Mouse (Mus musculus): Measurements from ENCODE around the gene Wdr89. TPM values are rescaled to one million over a fixed set of nuclear protein-coding genes. Genes with fewer than 3 reads are reported as not detected.

Wdr89 gene
- polyA plus RNA-seq, 1 experiment from 2014 or later, result 4.3 TPM

DNA sequence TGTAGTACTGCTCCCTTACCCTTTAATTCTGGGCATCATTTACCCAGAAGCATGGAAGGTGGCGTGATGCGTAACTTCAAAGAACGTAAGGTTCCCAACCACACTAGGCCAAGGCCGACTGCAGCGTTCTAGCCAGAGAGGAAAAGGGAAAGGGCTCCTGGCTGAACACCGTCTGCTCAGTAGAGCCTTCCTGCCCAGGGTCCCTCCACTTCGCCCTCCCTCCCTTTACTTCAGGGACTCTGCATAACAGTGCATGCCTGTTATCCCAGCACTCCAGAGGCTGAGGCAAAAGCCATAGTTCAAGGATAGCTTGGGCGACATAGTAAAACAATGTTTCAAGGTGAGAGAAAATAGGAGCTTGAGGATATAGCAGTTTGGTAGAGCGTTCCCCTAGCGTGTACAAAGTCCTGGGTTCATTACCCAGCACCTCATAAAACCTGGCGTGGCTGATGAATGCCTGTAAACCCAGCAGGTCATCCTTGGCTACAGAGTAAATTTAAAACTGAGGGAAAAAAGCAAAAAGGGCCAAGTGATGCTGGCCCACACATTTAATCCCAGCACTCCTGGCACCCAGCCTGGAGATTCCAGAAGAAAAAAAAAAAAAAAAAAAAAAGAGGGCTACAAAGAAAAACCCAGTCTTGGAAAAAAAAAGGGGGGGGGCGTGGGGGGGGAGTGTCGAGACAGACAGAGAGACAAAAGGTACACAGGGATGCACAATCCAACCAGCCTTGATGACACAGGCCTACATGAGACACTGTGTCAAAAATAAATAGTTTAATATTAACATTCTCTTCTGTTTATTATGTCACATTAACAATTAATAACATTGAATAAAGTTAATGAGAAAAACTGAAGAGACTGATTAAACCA lies 5.5 kb downstream of the Wdr89 start:
- TF ChIP-seq CTCF (IDR thresholded peaks at IDR 0.05; ENCODE audit: low read depth), result no peak
- Histone ChIP-seq H3K9ac (ENCODE audit: low read depth, low read length) (no peak overlapping the region), H3K36me3 (ENCODE audit: control insufficient read depth, insufficient read depth) (no peaks in the 10 kb centered on the region), H3K4me1 (replicated peaks; ENCODE audit: control insufficient read depth, insufficient read depth, low read length) (no peaks in the 10 kb centered on the region; the same call in 1 of the 2 replicates), H3K4me3 (ENCODE audit: low read depth, low read length) (no peak overlapping the region), H3K27ac (ENCODE audit: low read depth, low read length) (no peak overlapping the region), H3K4me2 (replicated peaks; ENCODE audit: low read depth) (peak overlapping the region; percentile 1; the same call in 1 of the 2 replicates), H3K9me3 (ENCODE audit: control insufficient read depth) (no peaks in the 10 kb centered on the region), H3K27me3 (replicated peaks; ENCODE audit: control insufficient read depth, insufficient read depth, low read length) (no peaks in the 10 kb centered on the region)
- 51% methylated on average over 13 of the region's 13 CpGs for WGBS
- peak; percentile 53 for ATAC-seq

GRCm38 (mm10) chr12:75662376-75662775 lies 7.0 kb downstream of the Wdr89 start:
- Histone ChIP-seq H3K9ac (ENCODE audit: low read depth, low read length) (no peak overlapping the region), H3K27me3 (replicated peaks; ENCODE audit: control insufficient read depth, insufficient read depth, low read length) (no peaks in the 10 kb centered on the region), H3K27ac (ENCODE audit: low read depth, low read length) (no peak overlapping the region), H3K4me2 (replicated peaks; ENCODE audit: low read depth) (no peak overlapping the region), H3K9me3 (ENCODE audit: control insufficient read depth) (no peaks in the 10 kb centered on the region), H3K4me1 (replicated peaks; ENCODE audit: control insufficient read depth, insufficient read depth, low read length) (no peaks in the 10 kb centered on the region), H3K36me3 (ENCODE audit: control insufficient read depth, insufficient read depth) (no peaks in the 10 kb centered on the region), H3K4me3 (ENCODE audit: low read depth, low read length) (no peak overlapping the region)
- 94% methylated on average over 1 of the region's 1 CpGs for WGBS
- no peak for TF ChIP-seq CTCF (IDR thresholded peaks at IDR 0.05; ENCODE audit: low read depth)
- ATAC-seq, result no peak

- no peaks in the 10 kb centered on the region for H3K9me3 ChIP-seq (ENCODE audit: control insufficient read depth)
- 84% methylated on average over 6 of the region's 6 CpGs for WGBS
- TF ChIP-seq CTCF (IDR thresholded peaks at IDR 0.05; ENCODE audit: low read depth), result no peak
- no peaks in the 10 kb centered on the region for H3K36me3 ChIP-seq (ENCODE audit: control insufficient read depth, insufficient read depth)
- no peak overlapping the region for H3K9ac ChIP-seq (ENCODE audit: low read depth, low read length)
- H3K4me1 ChIP-seq (replicated peaks; ENCODE audit: control insufficient read depth, insufficient read depth, low read length), result no peaks in the 10 kb centered on the region
- H3K27ac ChIP-seq (ENCODE audit: low read depth, low read length), result no peak overlapping the region
- no peaks in the 10 kb centered on the region for H3K27me3 ChIP-seq (replicated peaks; ENCODE audit: control insufficient read depth, insufficient read depth, low read length)
- ATAC-seq, result no peak
- H3K4me2 ChIP-seq (replicated peaks; ENCODE audit: low read depth), result no peak overlapping the region
- H3K4me3 ChIP-seq (ENCODE audit: low read depth, low read length), result no peak overlapping the region
Measured at GRCm38 (mm10) chr12:75658403-75658802, 10.9 kb downstream of the Wdr89 start.

- no peaks in the 10 kb centered on the region for H3K9me3 ChIP-seq (ENCODE audit: control insufficient read depth)
- H3K4me3 ChIP-seq (ENCODE audit: low read depth, low read length), result no peak overlapping the region
- H3K27me3 ChIP-seq (replicated peaks; ENCODE audit: control insufficient read depth, insufficient read depth, low read length), result no peaks in the 10 kb centered on the region
- no peak overlapping the region for H3K4me2 ChIP-seq (replicated peaks; ENCODE audit: low read depth)
- no peaks in the 10 kb centered on the region for H3K36me3 ChIP-seq (ENCODE audit: control insufficient read depth, insufficient read depth)
- peak; percentile 84 for TF ChIP-seq CTCF (IDR thresholded peaks at IDR 0.05; ENCODE audit: low read depth)
- 30% methylated on average over 3 of the region's 3 CpGs for WGBS
- no peak for ATAC-seq
- H3K4me1 ChIP-seq (replicated peaks; ENCODE audit: control insufficient read depth, insufficient read depth, low read length), result no peaks in the 10 kb centered on the region
- no peak overlapping the region for H3K9ac ChIP-seq (ENCODE audit: low read depth, low read length)
- no peak overlapping the region for H3K27ac ChIP-seq (ENCODE audit: low read depth, low read length)
Measured at GRCm38 (mm10) chr12:75656580-75656979, 12.8 kb downstream of the Wdr89 start.

- H3K9me3 ChIP-seq (ENCODE audit: control insufficient read depth), result no peaks in the 10 kb centered on the region
- no peak overlapping the region for H3K4me2 ChIP-seq (replicated peaks; ENCODE audit: low read depth)
- H3K4me1 ChIP-seq (replicated peaks; ENCODE audit: control insufficient read depth, insufficient read depth, low read length), result no peaks in the 10 kb centered on the region
- no peak for TF ChIP-seq CTCF (IDR thresholded peaks at IDR 0.05; ENCODE audit: low read depth)
- no peak overlapping the region for H3K4me3 ChIP-seq (ENCODE audit: low read depth, low read length)
- no peak overlapping the region for H3K27ac ChIP-seq (ENCODE audit: low read depth, low read length)
- 81% methylated on average over 3 of the region's 3 CpGs for whole genome bisulfite sequencing
- H3K36me3 ChIP-seq (ENCODE audit: control insufficient read depth, insufficient read depth), result 0 out of 2 replicates have a peak, but pooled peaks cover 4% of the 10 kb centered on the region
- H3K27me3 ChIP-seq (replicated peaks; ENCODE audit: control insufficient read depth, insufficient read depth, low read length), result no peaks in the 10 kb centered on the region
- no peak overlapping the region for H3K9ac ChIP-seq (ENCODE audit: low read depth, low read length)
- ATAC-seq, result no peak
Measured at GRCm38 (mm10) chr12:75654247-75654801, 15.0 kb downstream of the Wdr89 start.

GRCm38 (mm10) chr12:75649706-75650093 lies 19.6 kb downstream of the Wdr89 start:
- 81% methylated on average over 2 of the region's 2 CpGs for WGBS
- ATAC-seq, result no peak
- Histone ChIP-seq H3K4me1 (replicated peaks; ENCODE audit: control insufficient read depth, insufficient read depth, low read length) (no peaks in the 10 kb centered on the region), H3K36me3 (ENCODE audit: control insufficient read depth, insufficient read depth) (0 out of 2 replicates have a peak, but pooled peaks cover 4% of the 10 kb centered on the region), H3K27ac (ENCODE audit: low read depth, low read length) (no peak overlapping the region), H3K9me3 (ENCODE audit: control insufficient read depth) (no peaks in the 10 kb centered on the region), H3K9ac (ENCODE audit: low read depth, low read length) (no peak overlapping the region), H3K4me2 (replicated peaks; ENCODE audit: low read depth) (no peak overlapping the region), H3K4me3 (ENCODE audit: low read depth, low read length) (no peak overlapping the region), H3K27me3 (replicated peaks; ENCODE audit: control insufficient read depth, insufficient read depth, low read length) (no peaks in the 10 kb centered on the region)
- TF ChIP-seq CTCF (IDR thresholded peaks at IDR 0.05; ENCODE audit: low read depth), result no peak

Data from intestine, postnatal 0 days (tissue).